8 mouse cellular contexts compared by ENCODE assay signal in genomic region chr15:103305792-103306645, GRCm38 (mm10). TPM values are rescaled to one million over a fixed set of nuclear protein-coding genes. Genes with fewer than 3 reads are reported as not detected.
DNase-seq lines count a peak whose midpoint lies in the region; ATAC-seq and TF ChIP-seq lines count a peak whose summit lies in the region.

No protein-coding gene starts in this region.

- no peaks in the 10 kb centered on the region for H3K36me3 ChIP-seq in ES-E14 (ENCODE audit: control insufficient read depth, insufficient read depth, low read length, poor library complexity, severe bottlenecking)
- no peaks in the 10 kb centered on the region for H3K36me3 ChIP-seq in heart, embryonic 14.5 days (ENCODE audit: control insufficient read depth, insufficient read depth, low read length)
- H3K36me3 ChIP-seq in limb, embryonic 15.5 days: no peaks in the 10 kb centered on the region

- no peak for DNase-seq in gastrocnemius, adult 2 months
- DNase-seq in gastrocnemius, adult 18-20 months (ENCODE audit: low spot score): no peak
- DNase-seq in ES-E14 (ENCODE audit: low read depth, low spot score): no peak
- DNase-seq in testis, postnatal 10 days (ENCODE audit: low spot score): peak; percentile 41
- DNase-seq in c-Kit-positive CD71-positive TER-119-positive erythroid progenitor cells, embryonic 14.5 days (ENCODE audit: low spot score): no peak
- DNase-seq in right cerebral cortex, postnatal 4 days: no peak

- H3K9ac ChIP-seq in ES-E14 (ENCODE audit: insufficient read depth, low read depth, low read length, poor library complexity, severe bottlenecking): no peak overlapping the region
- H3K9ac ChIP-seq in heart, embryonic 14.5 days (ENCODE audit: low read length): peak overlapping the region; percentile 82
- H3K9ac ChIP-seq in limb, embryonic 15.5 days: peak overlapping the region; percentile 50

- H3K9me3 ChIP-seq in ES-E14 (ENCODE audit: control insufficient read depth, insufficient read depth, low read depth, low read length): no peaks in the 10 kb centered on the region; the same call in 1 of the 2 replicates
- no peaks in the 10 kb centered on the region for H3K9me3 ChIP-seq in heart, embryonic 14.5 days (ENCODE audit: control insufficient read depth, low read length)
- H3K9me3 ChIP-seq in limb, embryonic 15.5 days: no peaks in the 10 kb centered on the region

- TF ChIP-seq CTCF in gastrocnemius, adult 2 months (IDR thresholded peaks at IDR 0.05): no peak

- 44% methylated on average over 8 of the region's 8 CpGs for WGBS in heart, embryonic 14.5 days
- 19% methylated on average over 8 of the region's 8 CpGs for WGBS in limb, embryonic 15.5 days

- no peak for ATAC-seq in heart, embryonic 14.5 days (ENCODE audit: insufficient number of reproducible peaks, insufficient read depth, low FRiP score, low read depth)
- ATAC-seq in limb, embryonic 15.5 days (ENCODE audit: insufficient number of reproducible peaks, low FRiP score, low TSS enrichment, low read depth): no peak

- peak overlapping the region; percentile 92 for H3K27ac ChIP-seq in gastrocnemius, adult 2 months
- no peak overlapping the region for H3K27ac ChIP-seq in ES-E14 (ENCODE audit: insufficient read depth, low read depth, low read length, poor library complexity, severe bottlenecking)
- H3K27ac ChIP-seq in heart, embryonic 14.5 days (replicated peaks in 1 of 2; ENCODE audit: control insufficient read depth in 1 of 2, insufficient read depth in 1 of 2, low read depth in 2 of 2, low read length in 2 of 2): peak overlapping the region; percentile 84 to 88
- peak overlapping the region; percentile 97 for H3K27ac ChIP-seq in limb, embryonic 15.5 days

- no peaks in the 10 kb centered on the region for H3K27me3 ChIP-seq in heart, embryonic 14.5 days (ENCODE audit: control insufficient read depth, insufficient read depth, low read length)
- no peaks in the 10 kb centered on the region for H3K27me3 ChIP-seq in limb, embryonic 15.5 days

- peak overlapping the region; percentile 74 for H3K4me2 ChIP-seq in heart, embryonic 14.5 days (ENCODE audit: low read length)
- peak overlapping the region; percentile 76 for H3K4me2 ChIP-seq in limb, embryonic 15.5 days

- H3K4me3 ChIP-seq in gastrocnemius, adult 2 months: peak overlapping the region; percentile 79
- H3K4me3 ChIP-seq in ES-E14 (ENCODE audit: insufficient read depth in 1 of 2, low read depth in 1 of 2, low read length in 2 of 2, poor library complexity in 1 of 2, severe bottlenecking in 1 of 2): peak overlapping the region; percentile 61 to 63; a peak in 3 of 4 replicates
- peak overlapping the region; percentile 52 to 65 for H3K4me3 ChIP-seq in heart, embryonic 14.5 days (ENCODE audit: control insufficient read depth in 1 of 2, insufficient read depth in 1 of 2, low read depth in 1 of 2, low read length in 2 of 2)
- H3K4me3 ChIP-seq in limb, embryonic 15.5 days: peak overlapping the region; percentile 48

- in situ Hi-C loops in ES-E14 (cut with MboI; ENCODE audit: low sequenced_read_pairs in 2 of 2, unreplicated experiment in 2 of 2): loop anchor here in 1 of 2 experiments (25.0 kb wide), 1 partner anchor 319 kb away; the partner anchor contains the start of genes Hoxc6, Hoxc8 and Hoxc9

- H3K4me1 ChIP-seq in ES-E14 (ENCODE audit: control insufficient read depth in 2 of 2, insufficient read depth in 2 of 2, low read length in 2 of 2, poor library complexity in 1 of 2): peaks cover 6 to 17% of the 10 kb centered on the region in 2 experiments; a peak in 3 of 4 replicates
- H3K4me1 ChIP-seq in heart, embryonic 14.5 days (ENCODE audit: control insufficient read depth in 2 of 2, insufficient read depth in 2 of 2, low read length in 2 of 2): peaks cover 37 to 46% of the 10 kb centered on the region in 2 experiments
- peaks cover 65% of the 10 kb centered on the region for H3K4me1 ChIP-seq in limb, embryonic 15.5 days

- intact Hi-C loops in gastrocnemius, adult 2 months (cut with DNase I): loop anchor here (2.0 to 5.0 kb wide), 2 partner anchors 123 to 339 kb away; partner anchors contain the start of genes Hoxc10 and Hoxc5

TF ChIP-seq in ES-E14, 5 proteins besides CTCF, POLR2A, EP300 and RAD21:
- TF ChIP-seq HCFC1 (IDR thresholded peaks at IDR 0.05; ENCODE audit: borderline replicate concordance, insufficient read depth, low read length): no peak
- TF ChIP-seq CHD2 (IDR thresholded peaks at IDR 0.05; ENCODE audit: low read depth, low read length): no peak
- no peak for TF ChIP-seq ZNF384 (IDR thresholded peaks at IDR 0.05; ENCODE audit: low read depth, low read length)
- TF ChIP-seq ZC3H11A (IDR thresholded peaks at IDR 0.05; ENCODE audit: borderline replicate concordance, low read depth, low read length): no peak
- TF ChIP-seq MAFK (IDR thresholded peaks at IDR 0.05; ENCODE audit: insufficient read depth, low read depth, low read length): no peak

RNA-seq across cellular contexts. Expression of gene Gpr84, which starts 4.4 kb away (rescaled TPM):
- total RNA-seq in gastrocnemius, adult 2 months (2021): not detected
- total RNA-seq in gastrocnemius, adult 18-20 months (2021): not detected
- total RNA-seq in ES-E14 (2012; rRNA removed): 0.40 and 0.48 TPM in 2 replicates
- polyA plus RNA-seq in heart, embryonic 14.5 days (2014; fragmentation: Nextera tagmentation; extraction: Ambion mirVana): 0.11 and 0.24 TPM in 2 replicates
- polyA plus RNA-seq in limb, embryonic 15.5 days (2015; fragmentation: Nextera tagmentation; extraction: Ambion mirVana): 0.20 and 0.36 TPM in 2 replicates

RNA-seq across cellular contexts. Expression of gene Copz1, which starts 33.5 kb away (rescaled TPM):
- total RNA-seq in gastrocnemius, adult 2 months (2021): 10 to 100 TPM; 38.5 to 41.4 TPM
- total RNA-seq in gastrocnemius, adult 18-20 months (2021): 10 to 100 TPM; 35.8 to 37.3 TPM
- total RNA-seq in ES-E14 (2012; rRNA removed): 59.4 and 85.5 TPM in 2 replicates
- polyA plus RNA-seq in heart, embryonic 14.5 days (2014; fragmentation: Nextera tagmentation; extraction: Ambion mirVana): 163 and 172 TPM in 2 replicates
- polyA plus RNA-seq in limb, embryonic 15.5 days (2015; fragmentation: Nextera tagmentation; extraction: Ambion mirVana): 270 and 286 TPM in 2 replicates

RNA-seq across cellular contexts. Expression of gene Zfp385a, which starts 33.9 kb away (rescaled TPM):
- 10 to 100 TPM in 1 of 2 experiments, 1 to 10 TPM in 1; 8.0 to 13.0 TPM for total RNA-seq in gastrocnemius, adult 2 months (2021)
- total RNA-seq in gastrocnemius, adult 18-20 months (2021): 10 to 100 TPM in 1 of 2 experiments, 1 to 10 TPM in 1; 7.9 to 32.1 TPM
- 2.7 and 5.9 TPM in 2 replicates for total RNA-seq in ES-E14 (2012; rRNA removed)
- polyA plus RNA-seq in heart, embryonic 14.5 days (2014; fragmentation: Nextera tagmentation; extraction: Ambion mirVana): 8.1 and 9.1 TPM in 2 replicates
- polyA plus RNA-seq in limb, embryonic 15.5 days (2015; fragmentation: Nextera tagmentation; extraction: Ambion mirVana): 17.1 and 19.4 TPM in 2 replicates

RNA-seq across cellular contexts. Expression of gene Nfe2, which starts 47.8 kb away (rescaled TPM):
- not detected for total RNA-seq in gastrocnemius, adult 2 months (2021)
- not detected for total RNA-seq in gastrocnemius, adult 18-20 months (2021)
- 0.49 and 1.0 TPM in 2 replicates for total RNA-seq in ES-E14 (2012; rRNA removed)
- 1.8 and 2.2 TPM in 2 replicates for polyA plus RNA-seq in heart, embryonic 14.5 days (2014; fragmentation: Nextera tagmentation; extraction: Ambion mirVana)
- polyA plus RNA-seq in limb, embryonic 15.5 days (2015; fragmentation: Nextera tagmentation; extraction: Ambion mirVana): 1.5 and 2.2 TPM in 2 replicates
